Mouse (Mus musculus) kidney, adult 2 months (tissue): ENCODE data around the gene Gm49396.

Experiments used
- CTCF ChIP-seq: fragments of 200-500 bp; conservative IDR thresholded peaks from 2 replicates; pipeline ENCODE4 v1.5.1; 2011; ENCODE audit warnings: low read depth, mild to moderate bottlenecking, control low read depth, low read length, moderate library complexity, mixed read lengths; ENCODE audit not compliant: insufficient read depth, insufficient read length
- POLR2A ChIP-seq: fragments of 200-500 bp; IDR thresholded peaks from one replicate; pipeline ENCODE4 v1.6.1; 2011; ENCODE audit warnings: low read depth, low read length, control low read depth

DNA sequence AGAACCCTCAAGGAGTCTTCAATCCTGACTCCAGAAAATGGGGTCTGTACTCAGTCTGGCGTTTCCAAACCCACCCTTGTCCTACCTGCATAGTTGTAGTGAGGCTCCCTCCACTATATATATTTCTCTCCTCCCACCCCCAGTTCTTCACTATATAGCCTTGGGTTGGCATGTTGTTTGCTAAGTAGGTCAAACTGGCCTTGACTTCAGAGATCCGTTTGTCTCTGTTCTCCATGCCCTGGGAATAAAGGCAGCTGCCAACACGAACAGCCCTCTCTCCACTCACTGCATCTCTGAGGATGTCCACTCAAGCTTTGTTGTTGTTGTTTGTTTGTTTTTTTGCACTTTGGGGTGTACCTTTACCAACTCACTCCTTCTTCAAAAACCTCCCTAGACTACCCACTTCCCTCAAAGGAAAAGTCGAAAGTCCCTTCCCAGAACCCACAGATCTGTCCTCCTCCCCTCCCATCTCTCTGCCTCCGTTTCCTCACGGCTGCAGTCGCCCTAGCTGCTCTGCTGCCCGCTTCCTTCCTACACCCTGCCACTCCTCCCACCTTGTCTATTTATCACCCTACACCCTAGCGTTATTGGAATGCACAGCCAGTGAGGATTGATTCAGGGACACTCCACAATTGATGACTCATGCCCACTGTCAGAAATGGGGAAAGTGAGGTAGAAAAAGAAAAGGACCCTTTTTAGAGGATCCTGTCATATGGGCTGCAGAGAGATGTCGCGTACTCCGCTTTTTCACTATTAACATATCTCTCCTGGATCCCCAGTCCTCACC, 4.3 kb upstream of the Gm49396 start:
- TF ChIP-seq CTCF (no peak), POLR2A (no peak)
